Mouse (Mus musculus): ENCODE results near the gene Klhl9.

DNA sequence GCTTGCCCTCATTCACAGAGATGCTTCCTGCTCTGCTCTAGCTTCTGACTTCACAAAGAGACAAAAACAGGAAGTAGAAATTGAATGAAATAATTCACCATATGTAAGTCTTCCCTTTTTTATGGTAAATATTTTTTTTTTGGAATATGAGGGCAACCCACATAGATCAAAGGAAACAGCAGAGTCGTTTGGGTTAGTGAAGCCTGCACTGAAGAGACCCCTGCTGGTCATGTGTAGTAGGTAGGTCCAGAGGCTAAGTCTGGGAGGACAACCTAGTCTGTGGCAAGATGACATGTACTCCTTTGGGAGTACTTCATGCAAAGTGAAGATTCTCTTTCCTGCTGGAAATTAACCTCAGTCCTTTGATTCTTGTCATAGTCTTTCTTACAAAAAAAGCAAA, 5.1 kb upstream of the Klhl9 start:
- TF ChIP-seq CTCF (IDR thresholded peaks at IDR 0.05; ENCODE audit: low read depth), result peak; percentile 85
- no peak for TF ChIP-seq EP300 (IDR thresholded peaks at IDR 0.05; ENCODE audit: low read depth)

Data from liver, postnatal 0 days (tissue).